Mouse (Mus musculus): Measurements from ENCODE around the gene Vmn1r170. TPM values are rescaled to one million over a fixed set of nuclear protein-coding genes. Genes with fewer than 3 reads are reported as not detected.

Vmn1r170 gene
- polyA plus RNA-seq (2017; shearing (Covaris generic)) = not detected

DNA sequence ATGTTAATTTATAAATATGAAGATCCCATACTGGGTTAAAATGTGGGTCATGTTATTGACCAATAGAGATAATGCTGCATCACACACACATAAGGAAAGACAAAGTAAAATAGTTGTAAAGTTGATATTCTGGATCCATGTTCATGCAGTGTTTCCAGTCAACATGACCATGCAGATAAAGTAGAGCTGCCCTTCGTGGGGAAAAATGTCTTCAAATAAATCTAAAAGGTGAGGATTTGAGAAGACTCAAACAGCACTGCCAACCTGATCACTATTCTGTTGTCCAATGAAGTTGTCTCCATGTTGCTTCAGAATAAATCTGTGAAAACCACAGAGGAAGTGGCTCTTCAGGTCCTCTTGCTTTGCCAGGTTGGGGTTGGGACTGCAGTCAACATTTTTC lies at the start of gene Vmn1r170:
TSS of gene Vmn1r170 (plus strand) at position 301 of the 400 bp plus-strand sequence.

DNA sequence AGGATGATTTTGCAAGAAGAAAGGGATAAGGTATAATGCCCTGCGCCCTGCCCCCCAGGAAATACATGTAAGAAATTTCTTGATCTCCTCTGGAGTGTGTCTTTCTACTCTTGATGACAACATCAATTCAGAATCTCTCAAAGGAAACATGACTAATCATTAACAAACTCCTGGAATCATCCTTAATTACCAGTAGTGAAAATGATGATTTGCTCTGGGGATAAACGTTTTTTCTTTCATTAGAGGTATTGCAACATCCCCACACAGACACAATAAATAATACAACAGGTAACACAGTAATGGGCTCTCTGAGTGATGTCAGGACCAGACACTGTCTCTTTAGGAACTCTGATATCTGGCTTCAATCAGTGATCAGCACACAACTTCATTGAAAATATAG lies 30.7 kb upstream of the Vmn1r170 start, which contains the start of gene Vmn1r169:
TSS of gene Vmn1r169 (plus strand) at position 301 of the 400 bp plus-strand sequence.

DNA sequence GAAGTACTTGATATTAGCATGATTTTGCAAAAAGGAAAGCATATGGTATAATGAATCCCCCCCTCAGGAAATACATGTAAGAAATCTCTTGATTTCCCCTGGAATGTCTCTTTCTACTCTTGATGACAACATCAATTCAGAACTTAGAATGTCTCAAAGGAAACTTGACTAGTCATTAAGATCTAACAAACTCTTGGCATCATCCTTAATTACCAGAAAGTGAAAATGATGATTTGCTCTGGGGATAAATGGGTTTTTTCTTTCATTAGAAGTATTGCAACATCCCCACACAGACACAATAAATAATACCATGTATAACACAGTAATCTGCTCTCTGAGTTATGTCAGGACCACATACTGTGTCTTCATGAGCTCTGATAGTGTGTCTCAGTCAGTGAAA lies 24.4 kb downstream of the Vmn1r170 start, which contains the start of gene Vmn1r171:
TSS of gene Vmn1r171 (plus strand) at position 301 of the 400 bp plus-strand sequence.

Other genes with a start within 250 kb of the Vmn1r170 start
- not detected for gene Nlrp5, start 220.3 kb upstream of the Vmn1r170 start, polyA plus RNA-seq (2017; shearing (Covaris generic))
- gene Vmn1r167, start 99.0 kb upstream of the Vmn1r170 start, polyA plus RNA-seq (2017; shearing (Covaris generic)) = not detected
- gene Vmn1r168, start 66.4 kb upstream of the Vmn1r170 start, polyA plus RNA-seq (2017; shearing (Covaris generic)) = not detected
- gene Vmn1r169, start 30.6 kb upstream of the Vmn1r170 start, polyA plus RNA-seq (2017; shearing (Covaris generic)) = not detected
- gene Vmn1r171, start 24.5 kb downstream of the Vmn1r170 start, polyA plus RNA-seq (2017; shearing (Covaris generic)) = not detected
- gene Vmn1r172, start 52.1 kb downstream of the Vmn1r170 start, polyA plus RNA-seq (2017; shearing (Covaris generic)) = not detected
- not detected for gene Vmn1r173, start 94.5 kb downstream of the Vmn1r170 start, polyA plus RNA-seq (2017; shearing (Covaris generic))
- 0.05 TPM for gene Vmn1r174, start 146.1 kb downstream of the Vmn1r170 start, polyA plus RNA-seq (2017; shearing (Covaris generic))
- not detected for gene Vmn1r175, start 204.5 kb downstream of the Vmn1r170 start, polyA plus RNA-seq (2017; shearing (Covaris generic))
- not detected for gene Vmn1r176, start 231.2 kb downstream of the Vmn1r170 start, polyA plus RNA-seq (2017; shearing (Covaris generic))

All from inflammation-experienced regulatory T-cells, adult 16 weeks (primary cell).